Mouse (Mus musculus): ENCODE measurements around the gene Psma4. TPM values are rescaled to one million over a fixed set of nuclear protein-coding genes. Genes with fewer than 3 reads are reported as not detected.

The Psma4 gene
- total RNA-seq (2023), result 75.1 TPM

GRCm38 (mm10) chr9:54950575-54951321 lies at the start of gene Psma4, which contains the start of gene AY074887:
TSS of gene Psma4 (plus strand) at chr9:54950790.
TSS of gene AY074887 (minus strand) at chr9:54950998.

GRCm38 (mm10) chr9:54917010-54917677 lies 33.4 kb upstream of the Psma4 start, which contains the start of gene Hykk:
TSS of gene Hykk (plus strand) at chr9:54917283.

GRCm38 (mm10) chr9:54980674-54981073 lies 30.1 kb downstream of the Psma4 start, which contains the start of gene Chrna5:
TSS of gene Chrna5 (plus strand) at chr9:54980880.

Other genes with a start within 250 kb of the Psma4 start
- 44.9 TPM for gene Wdr61, start 216.3 kb upstream of the Psma4 start, total RNA-seq (2023)
- not detected for gene Crabp1, start 186.0 kb upstream of the Psma4 start, total RNA-seq (2023)
- 35.9 TPM for gene Ireb2, start 87.0 kb upstream of the Psma4 start, total RNA-seq (2023)
- 0.98 TPM for gene Hykk, start 33.5 kb upstream of the Psma4 start, total RNA-seq (2023)
- gene AY074887, start 208 bp downstream of the Psma4 start, total RNA-seq (2023), result not detected
- gene Chrna5, start 30.1 kb downstream of the Psma4 start, total RNA-seq (2023), result not detected
- gene Chrna3, start 75.8 kb downstream of the Psma4 start, total RNA-seq (2023), result not detected
- not detected for gene Chrnb4, start 98.0 kb downstream of the Psma4 start, total RNA-seq (2023)
- 25.6 TPM for gene Ube2q2, start 198.1 kb downstream of the Psma4 start, total RNA-seq (2023)